Mouse (Mus musculus) regulatory T cell (primary cell): ENCODE data around the gene Pip4k2a.

ENCODE experiments used
- in situ Hi-C: fragments of 300-600 bp; cut with MboI, MseI; formaldehyde crosslinking; loops from one replicate; pipeline ENCODE4 v1.15.1; 2025; ENCODE audit warnings: high pct_unique_total_duplicates

Gene Pip4k2a

DNA sequence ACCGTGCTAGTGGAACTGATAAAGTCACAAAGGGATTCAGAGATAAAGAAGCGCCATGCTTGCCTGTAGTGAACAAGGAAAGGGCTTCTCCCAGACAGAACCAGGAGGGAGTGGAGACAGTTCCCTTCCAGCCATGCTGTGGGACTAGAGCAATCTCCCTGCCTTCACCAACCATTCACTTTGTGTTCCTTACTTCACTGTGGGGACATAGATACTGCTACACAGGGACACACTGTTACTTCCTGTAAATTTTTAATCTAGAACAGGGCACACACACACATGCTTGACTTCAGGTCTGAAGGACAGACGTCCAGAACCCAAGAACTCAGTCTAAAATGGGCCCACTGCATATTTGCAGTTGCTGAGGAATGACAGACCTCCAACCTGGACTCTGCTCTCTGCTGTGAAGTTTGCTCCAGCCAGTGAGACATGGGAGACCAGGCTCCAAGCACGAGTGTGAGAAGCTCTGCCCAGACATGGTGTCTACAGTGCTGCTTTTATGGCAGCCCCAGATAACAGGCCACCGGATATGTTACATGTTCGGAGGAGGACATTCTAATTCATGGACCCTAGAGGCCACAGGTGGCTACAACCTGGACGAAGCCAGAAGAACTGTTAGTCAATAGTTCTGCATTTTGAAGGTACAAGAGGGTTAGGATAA is 69.2 kb downstream of the Pip4k2a start:
- in situ Hi-C loops, result loop anchor here (10.0 kb wide), 1 partner anchor 46 kb away; no protein-coding TSS in a partner anchor

DNA sequence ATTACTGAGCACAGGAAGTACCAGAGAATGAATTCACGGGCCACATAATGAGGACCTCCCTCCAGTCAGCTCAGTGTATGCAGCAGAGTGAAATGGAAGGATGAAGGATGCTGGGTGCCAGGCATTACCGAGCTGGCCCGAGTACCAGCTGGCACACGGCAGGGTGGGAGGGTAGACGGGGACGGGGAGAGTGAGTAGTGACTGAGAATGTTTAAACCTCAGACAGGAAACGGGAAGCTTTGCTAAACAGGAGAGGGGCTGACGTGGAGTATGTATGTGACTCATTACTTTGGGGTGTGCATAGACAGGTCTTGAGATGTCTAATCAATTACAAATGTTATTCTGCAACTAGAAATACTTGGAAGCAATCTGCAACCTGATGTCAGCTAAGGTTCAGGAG is 69.7 kb downstream of the Pip4k2a start:
- in situ Hi-C loops, result loop anchor here (10.0 kb wide), 1 partner anchor 47 kb away; no protein-coding TSS in a partner anchor

DNA sequence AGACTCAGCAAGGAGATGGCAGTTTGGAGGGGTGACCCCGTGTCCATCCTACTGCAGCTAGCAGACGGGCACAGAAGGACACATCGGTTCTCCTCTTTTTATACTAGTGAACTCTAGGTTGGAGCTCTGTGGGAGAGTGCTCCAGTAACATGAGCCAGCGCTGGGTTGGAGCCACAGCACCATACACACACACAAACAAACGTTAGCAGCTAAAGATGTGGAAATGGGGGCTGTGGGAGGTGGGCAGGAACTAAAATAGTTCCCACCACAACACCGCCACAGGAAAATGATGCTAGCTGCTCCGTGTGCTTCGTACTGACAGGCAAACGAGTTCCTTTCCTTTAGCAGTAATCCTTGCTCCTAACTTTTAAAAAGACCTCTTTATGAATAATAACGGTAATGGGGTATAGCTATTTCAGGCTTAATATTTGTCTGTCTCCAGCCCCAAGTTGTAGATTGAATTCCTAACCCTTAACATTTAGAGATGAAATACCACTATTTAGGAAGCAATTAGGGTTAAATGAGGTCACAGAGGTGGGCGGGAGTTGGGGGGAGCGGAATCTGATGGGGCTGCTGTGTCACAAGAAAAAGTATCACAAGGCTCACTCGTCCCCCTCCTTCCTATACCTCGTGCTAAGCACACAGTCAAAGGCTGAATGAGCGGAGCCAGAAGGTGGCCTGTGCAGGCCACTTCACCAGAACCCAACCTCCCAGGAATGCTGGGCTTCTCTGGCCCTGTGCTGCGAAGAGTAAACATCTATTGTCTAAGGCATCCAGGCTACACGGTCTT is 73.9 kb downstream of the Pip4k2a start:
- in situ Hi-C loops, result loop anchor here (10.0 kb wide), 1 partner anchor 51 kb away; no protein-coding TSS in a partner anchor

GRCm38 (mm10) chr2:18923098-18923649 is 74.8 kb downstream of the Pip4k2a start:
- in situ Hi-C loops, result loop anchor here (10.0 kb wide), 1 partner anchor 52 kb away; no protein-coding TSS in a partner anchor

DNA sequence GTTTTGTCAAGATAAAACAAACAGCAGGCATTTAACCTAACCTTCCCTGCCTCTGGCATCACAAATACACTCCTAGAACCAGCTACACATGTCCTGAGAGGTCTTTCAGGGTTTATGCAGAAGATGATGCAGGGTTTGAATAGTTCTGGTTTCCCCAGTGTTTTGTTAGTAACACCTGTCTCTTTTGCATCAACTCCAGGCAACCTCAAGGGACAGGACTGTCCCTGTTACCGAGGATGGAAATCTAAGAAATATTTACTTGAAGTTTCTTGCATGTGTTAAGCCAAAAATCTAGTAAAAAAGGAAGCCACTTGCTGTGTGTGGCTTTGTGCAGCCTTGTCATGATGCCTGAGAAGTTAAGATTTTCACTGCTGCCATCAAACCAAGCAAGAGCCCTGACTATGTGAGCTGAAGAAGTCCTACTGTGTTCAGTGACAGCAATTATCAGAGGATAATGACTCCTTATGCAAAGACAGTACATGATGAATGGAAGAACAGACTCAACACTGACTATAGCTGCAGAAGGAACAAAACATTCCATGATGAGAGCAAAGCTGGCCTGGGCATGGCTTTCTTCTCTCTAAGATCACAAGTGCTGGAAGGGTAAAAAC is 76.3 kb downstream of the Pip4k2a start:
- in situ Hi-C loops, result loop anchor here (10.0 kb wide), 1 partner anchor 53 kb away; no protein-coding TSS in a partner anchor

DNA sequence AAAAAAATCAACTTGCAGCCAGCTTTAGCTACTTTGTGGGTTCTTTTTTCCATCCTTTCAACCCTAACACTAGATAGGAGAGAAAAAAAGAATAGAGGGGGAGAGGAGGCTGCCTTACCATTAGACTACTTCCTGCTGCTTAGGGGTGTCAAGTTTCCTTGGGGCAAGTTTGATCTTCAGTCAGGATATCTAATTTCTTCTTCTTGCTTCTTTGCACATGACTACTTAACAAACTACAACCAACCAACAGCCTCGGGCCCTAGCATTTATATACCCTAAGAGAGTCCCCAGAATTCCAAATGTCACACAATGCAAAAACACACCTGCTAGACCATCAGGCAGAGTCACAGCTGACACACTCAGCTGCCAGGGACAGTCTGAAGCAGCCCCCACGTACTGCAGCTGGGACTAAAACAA is 77.5 kb downstream of the Pip4k2a start:
- in situ Hi-C loops, result loop anchor here (10.0 kb wide), 1 partner anchor 54 kb away; no protein-coding TSS in a partner anchor

DNA sequence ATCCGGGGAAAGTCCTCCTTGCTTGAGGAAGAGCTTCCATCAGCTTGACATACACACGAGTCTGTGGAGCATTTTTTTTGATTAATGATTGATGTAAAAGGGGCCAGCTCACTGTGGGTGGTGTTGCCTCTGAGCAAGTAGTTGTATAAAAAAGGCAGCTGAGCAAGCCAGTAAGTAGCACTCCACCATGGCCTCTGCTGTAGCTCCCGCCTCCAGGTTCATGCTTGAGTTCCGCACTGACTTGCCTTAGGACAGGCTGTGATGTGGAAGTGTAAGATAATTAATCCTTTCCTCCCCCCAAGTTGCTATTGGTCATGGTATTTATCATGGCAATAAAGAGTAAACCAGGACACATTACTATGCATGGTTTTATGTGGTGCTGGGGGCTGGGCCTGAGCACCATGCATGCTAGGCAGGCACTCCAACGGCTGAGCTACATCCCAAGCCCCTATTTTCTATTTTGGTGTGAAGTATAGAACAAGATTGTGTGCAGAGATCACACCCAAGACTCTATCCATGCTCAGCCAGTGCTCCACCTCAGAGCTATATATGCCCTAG is 78.0 kb downstream of the Pip4k2a start:
- in situ Hi-C loops, result loop anchor here (10.0 kb wide), 1 partner anchor 55 kb away; no protein-coding TSS in a partner anchor

DNA sequence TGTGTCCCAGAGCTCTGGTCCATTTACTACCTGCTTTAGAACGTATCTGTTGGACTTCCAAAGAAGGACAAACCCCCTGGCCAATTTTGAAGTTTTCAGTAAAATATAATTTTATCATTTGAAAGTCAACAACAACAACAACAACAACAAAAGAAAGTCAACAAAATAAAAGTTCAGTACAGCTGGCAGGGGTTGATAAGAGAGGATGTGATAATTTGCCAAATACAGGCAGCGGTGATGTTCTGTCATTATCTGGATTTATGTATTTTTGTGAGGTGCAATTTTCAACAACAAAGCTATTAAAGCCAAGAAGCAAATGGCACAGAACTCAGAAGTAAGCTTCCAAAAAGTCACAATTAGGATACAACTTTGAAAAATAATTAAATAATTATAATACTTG is 80.1 kb downstream of the Pip4k2a start:
- in situ Hi-C loops, result no loop called here

GRCm38 (mm10) chr2:18917380-18917750 is 80.6 kb downstream of the Pip4k2a start:
- in situ Hi-C loops, result no loop called here

GRCm38 (mm10) chr2:18916615-18917379 is 81.1 kb downstream of the Pip4k2a start:
- in situ Hi-C loops, result no loop called here

DNA sequence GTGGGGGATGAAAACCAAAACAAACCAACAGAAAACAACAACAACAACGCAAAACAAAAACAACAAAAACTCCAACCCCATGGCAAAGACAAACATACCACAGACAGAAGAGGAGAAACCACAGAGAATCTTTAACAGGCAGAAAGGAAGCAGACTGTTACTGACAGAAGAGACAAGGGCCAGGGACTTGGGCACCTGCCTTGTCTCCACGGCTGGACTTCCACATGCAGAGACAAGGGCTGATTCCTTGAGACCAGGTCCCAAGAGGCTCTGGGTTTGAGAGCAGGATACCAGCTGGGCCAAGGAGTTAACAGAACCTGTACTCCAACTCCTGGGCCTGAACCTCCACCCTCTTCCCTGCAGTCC is 81.9 kb downstream of the Pip4k2a start:
- in situ Hi-C loops, result no loop called here

GRCm38 (mm10) chr2:18915372-18916041 is 82.4 kb downstream of the Pip4k2a start:
- in situ Hi-C loops, result no loop called here

- in situ Hi-C loops, result no loop called here
Observed at GRCm38 (mm10) chr2:18914750-18915149, 83.2 kb downstream of the Pip4k2a start.

DNA sequence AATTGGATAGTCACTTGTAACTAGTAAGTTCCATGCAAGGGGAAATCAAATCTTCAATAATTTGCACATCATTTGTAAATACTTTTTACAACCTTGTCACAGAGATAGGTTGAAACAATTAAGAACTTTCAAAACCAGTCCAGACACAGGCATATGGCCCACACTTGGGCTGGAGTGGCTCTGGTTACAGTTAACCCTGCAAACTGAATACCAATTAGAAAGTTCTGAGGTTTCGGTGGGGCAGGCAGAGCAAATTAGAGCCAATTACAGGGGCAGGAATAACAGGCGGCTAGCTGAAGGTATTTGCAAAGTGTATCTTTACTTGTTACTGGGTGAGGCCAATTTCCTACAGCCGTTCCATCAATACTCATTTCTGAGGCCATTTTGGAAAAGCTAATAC is 84.3 kb downstream of the Pip4k2a start:
- in situ Hi-C loops, result no loop called here

DNA sequence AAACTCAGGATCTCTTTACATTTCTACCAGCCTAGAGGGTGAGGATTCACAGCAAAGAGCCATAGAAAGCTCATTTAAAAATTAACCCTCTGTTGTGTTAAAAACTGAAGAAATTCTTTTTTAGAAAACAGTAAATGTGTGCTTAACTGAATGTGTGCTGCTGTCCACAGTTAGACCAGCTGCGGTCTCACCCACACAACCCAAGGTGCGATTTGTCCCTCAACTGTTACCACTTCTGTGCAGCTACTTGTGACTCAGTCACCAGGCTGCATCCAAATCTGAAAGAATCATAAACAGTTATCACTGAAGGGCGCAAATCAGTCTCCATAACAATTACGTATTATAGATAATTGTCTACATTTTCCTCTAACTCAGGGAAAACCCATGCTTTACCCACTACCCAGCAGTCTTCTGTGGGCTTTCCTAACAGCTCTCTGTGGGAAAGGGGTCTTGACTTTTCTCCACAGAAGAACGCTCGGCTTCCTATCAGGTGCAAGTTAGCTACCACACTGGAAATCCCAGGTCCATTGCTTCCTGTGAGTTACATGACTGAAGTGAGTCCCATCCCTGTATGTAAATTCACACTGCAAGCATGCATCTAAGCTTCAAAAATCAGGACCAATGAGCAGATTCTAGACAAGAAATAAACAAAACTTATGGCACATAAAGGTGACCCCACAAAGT is 86.5 kb downstream of the Pip4k2a start:
- in situ Hi-C loops, result no loop called here

- in situ Hi-C loops, result no loop called here
Observed at GRCm38 (mm10) chr2:18910209-18910608, 87.7 kb downstream of the Pip4k2a start.

DNA sequence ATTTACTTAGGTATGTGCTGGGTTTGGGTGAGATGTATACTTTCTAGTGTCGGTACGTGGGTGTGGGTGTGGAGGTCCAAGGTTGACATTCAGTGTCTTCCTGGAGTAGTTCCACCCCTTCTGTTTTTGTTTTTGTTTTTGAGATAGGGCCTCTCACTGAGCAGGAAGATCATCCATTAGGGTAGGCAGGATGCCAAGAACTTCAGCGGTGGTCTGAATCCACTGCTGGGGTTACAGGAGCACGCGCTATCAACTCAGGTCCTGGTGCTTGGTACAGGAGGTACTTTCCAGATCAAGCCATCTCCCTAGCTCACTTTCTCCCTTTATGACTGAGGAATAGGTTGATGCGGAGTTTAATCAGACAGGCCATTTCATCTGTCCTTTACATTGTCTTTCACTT is 88.2 kb downstream of the Pip4k2a start:
- in situ Hi-C loops, result no loop called here

DNA sequence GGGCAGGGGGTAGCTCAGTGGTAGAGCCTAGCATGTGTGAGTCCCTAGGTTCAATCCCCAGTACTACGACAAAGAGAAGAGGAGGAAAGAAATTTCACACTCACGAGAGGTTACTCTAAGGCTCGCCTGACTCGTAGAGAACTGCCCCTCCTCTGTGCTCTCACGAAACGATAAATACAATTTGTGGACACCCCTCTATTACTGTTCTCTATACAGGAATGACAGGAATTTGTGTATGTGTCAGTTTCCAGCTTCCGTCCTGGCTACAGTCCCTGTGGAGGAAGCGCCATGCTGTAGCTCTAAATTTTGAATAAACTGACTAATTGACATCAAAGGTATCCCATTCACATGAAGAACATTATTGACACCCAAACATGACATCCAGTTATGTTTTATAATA is 90.7 kb downstream of the Pip4k2a start:
- in situ Hi-C loops, result no loop called here

GRCm38 (mm10) chr2:18906421-18907084 is 91.4 kb downstream of the Pip4k2a start:
- in situ Hi-C loops, result no loop called here
